Mouse (Mus musculus) Muller cell, postnatal 12 days (primary cell): ENCODE data around the gene Bhlhe40.
A peak's percentile ranks its signal among the peaks of the same experiment; 100 is the strongest.

Source experiments
- DNase-seq: peaks from one replicate; pipeline ENCODE4 v3.0.0-alpha.2; 2015; ENCODE audit errors: inconsistent ontology term

The Bhlhe40 gene

DNA sequence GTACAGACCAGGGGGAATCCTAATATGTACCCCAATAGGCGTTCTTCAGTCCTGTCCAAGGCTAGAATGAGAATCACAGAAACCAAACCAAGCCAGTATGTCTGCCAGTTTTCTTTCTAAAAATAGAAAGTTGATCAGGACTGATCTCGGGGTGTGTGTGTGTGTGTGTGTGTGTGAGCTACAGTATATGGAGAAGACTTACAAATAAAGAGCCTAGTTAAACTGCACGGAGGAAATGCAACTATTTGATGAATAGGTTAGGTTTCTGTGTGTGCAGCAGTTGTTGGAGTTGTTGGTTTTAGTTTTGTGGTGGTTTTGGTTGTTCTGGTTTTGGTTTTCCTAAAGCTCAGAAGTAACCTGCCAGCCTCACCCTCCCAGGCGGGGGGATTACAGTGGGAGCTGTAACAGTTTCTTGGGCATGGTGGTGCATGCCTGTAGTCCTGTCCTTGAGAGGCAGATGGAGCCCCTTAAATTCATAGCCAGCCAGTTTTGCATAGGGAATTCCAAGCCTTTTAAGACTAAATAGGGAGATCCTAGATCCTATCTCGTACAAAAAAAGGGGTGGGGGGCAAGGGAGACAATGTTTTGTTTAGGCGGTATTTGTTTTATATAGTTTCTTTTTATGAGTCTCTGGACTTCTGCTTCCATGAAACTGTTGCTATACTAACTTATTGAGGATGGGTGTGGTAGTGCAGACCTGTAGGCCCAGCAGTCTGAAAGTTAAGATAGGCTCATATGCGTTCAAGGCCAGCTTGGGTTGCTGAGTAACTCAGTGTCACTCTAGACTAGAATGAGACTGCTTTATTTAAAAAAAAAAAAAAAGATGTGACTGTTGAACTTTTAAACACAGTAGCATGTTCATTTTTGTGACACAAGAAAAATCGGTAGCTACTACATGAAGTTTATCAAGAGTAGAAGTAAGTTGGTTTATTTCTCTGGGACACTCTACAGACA lies 3.1 kb downstream of the Bhlhe40 start:
- DNase-seq, result no peak

DNA sequence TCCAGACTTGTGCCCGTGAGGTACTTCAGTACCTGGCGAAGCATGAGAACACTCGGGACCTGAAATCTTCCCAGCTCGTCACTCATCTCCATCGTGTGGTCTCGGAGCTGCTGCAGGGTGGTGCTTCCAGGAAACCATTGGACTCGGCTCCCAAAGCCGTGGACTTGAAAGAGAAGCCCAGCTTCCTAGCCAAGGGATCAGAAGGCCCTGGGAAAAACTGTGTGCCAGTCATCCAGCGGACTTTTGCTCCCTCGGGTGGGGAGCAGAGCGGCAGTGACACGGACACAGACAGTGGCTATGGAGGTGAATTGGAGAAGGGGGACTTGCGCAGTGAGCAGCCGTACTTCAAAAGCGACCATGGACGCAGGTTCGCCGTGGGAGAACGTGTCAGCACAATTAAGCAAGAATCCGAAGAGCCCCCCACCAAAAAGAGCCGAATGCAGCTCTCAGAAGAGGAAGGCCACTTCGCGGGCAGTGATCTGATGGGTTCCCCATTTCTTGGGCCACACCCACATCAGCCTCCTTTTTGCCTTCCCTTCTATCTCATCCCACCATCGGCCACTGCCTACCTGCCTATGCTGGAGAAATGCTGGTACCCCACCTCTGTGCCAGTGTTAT lies 4.2 kb downstream of the Bhlhe40 start:
- DNase-seq, result no peak

DNA sequence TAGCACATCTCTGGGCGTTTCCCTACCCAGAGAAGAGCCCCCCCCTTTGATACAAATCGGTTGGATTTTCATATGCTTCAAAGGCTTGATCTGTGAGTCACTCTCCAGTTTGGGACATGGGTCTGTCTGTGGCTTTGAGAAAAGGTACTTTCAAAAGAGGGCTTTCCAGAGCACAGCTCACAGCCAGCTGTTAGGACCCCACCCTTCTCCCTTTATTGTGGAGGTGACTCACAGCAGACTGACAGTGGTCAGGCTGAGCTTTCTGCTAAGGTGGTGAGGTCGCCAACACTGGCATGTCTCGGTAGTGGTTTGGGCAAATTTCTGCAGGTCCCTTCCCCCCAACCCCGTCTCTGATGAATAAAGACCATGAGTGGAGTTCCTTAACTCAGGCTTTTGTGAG lies 5.2 kb downstream of the Bhlhe40 start:
- peak; percentile 78 for DNase-seq

DNA sequence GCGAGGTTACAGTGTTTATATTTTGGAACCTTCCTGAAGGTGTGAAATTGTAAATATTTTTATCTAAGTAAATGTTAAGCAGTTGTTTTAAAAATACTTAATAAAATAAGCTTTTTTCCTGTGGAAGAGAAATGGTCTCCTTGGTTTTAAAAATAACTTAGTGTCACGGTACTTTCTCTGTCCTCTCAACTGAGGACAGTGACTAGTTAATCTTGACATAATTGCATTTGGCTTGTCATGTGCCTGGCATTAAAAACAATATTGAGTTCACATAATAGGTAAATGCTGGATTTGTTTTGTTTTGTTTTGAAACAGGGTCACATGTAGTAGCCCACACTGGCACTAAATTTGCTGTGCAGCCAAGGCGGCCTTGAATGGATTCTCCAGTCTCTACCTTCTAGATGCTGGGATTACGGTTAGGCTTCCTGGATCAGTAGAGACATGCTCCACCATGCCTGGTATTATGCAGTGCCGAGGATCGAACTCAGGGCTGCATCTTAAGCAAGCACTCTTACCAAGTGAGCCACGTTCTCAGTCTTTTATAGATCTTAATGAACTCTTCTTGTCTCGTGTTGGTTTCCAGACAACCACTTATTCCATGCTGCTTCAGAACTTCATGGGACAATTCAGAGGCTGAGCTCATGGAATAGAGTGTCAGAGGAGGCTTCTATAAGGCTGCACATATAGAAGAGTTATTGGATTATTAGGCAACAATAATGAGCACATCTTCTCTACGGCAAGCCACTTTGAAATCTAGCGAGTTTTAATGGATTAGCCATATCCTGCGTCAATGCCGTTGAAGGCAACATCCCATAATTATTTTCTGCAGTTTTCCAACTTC lies 6.4 kb downstream of the Bhlhe40 start:
- no peak for DNase-seq

DNA sequence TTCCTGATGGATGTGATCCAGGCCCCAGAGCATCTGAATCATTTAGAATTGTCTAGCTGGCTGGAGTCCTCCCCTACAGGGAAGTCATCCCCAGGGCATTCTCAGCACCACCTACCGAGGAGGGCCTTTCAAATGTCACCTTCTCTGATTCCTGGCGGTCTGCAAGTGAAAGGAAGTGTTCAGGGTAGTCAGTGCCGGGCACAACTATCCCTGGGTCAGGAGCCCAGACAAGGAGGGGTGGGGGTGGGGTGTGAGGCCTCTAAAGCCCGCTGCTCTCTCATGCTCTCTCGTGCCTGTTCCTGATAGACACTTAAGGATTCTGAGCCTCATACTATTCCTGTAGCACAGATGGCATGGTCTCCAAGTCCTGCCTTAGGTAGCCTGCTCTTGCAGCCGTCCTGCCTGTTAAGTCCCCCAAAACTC lies 7.2 kb downstream of the Bhlhe40 start:
- DNase-seq, result peak; percentile 67

DNA sequence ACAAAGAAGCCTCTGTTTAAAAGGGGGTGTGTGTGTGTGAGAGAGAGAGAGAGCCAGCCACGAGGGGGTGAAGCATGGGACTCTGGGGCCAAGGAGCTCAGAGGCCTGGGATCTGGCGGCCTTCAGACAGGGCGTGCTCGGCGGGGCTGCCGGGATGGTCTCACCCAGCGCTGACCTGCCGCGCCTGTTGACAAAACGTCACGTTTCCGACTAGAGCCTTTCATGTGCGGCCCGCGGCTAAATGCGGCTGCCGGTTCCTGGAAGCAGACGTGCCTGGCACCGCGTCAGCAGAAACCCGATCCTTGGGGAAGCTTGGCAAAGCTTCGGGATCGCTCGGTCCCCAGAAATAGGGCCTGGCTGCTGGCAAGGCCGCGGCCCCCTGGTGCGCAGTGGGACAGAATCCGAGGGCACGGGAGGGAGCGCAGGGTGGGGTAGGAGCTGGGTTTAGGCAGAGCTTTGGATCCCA lies 7.9 kb downstream of the Bhlhe40 start:
- DNase-seq, result peak; percentile 96

DNA sequence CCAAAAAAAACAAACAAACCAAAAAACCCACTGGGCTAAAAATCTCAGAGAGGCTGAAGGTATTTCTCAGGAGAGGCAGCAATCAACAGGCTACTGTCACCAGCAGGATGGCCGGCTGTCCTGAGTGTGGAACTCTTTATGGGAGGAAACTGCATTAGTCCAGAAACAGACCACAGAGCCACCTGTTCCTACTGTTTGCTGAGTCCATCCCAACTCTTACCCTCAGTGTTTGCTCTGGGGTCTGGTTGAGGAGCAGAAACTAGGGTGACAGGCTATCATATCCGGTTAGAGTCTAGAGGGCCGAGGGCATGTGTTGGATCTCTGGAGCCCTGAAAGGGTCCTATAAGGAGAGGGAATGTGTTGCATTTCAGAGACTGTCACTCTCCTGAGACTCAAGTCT lies 9.8 kb downstream of the Bhlhe40 start:
- DNase-seq, result no peak

DNA sequence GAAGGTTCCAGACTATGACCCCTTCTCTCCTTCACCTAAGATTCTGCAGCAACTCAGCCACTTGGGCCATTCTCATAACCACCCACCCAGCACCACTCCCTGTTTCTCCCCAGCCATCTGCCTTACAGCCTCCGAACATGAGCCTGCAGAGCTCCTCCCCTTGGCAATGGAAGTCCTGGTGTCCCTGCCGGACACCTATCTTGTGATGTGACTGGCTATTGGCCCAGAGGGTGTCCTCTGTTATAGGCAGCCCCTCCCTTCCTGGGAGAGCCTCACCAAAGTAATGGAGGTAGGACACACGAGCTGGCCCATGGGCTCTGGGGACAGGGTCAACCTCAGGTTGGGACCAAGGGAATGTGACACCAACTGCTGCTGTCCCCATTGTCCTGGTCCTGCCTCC lies 10.4 kb downstream of the Bhlhe40 start:
- no peak for DNase-seq

DNA sequence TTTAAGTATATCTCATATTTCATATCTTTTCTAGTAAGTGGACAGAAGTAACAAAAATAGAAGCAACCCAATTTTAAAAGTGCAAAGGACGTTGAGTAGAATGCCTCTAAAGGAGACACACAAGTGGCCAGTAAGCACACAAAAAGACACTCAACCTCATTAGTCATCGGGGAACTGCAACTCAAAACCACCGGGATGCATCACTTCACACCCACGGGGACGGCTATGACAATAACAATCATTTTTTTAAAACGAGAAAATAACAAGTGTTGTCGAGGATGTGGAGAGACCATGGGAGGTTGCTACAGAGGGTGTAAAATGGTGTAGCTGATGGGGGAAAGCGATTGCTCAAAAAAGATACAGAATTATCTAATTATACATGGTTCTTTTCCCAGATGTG lies 11.7 kb downstream of the Bhlhe40 start:
- DNase-seq, result no peak

DNA sequence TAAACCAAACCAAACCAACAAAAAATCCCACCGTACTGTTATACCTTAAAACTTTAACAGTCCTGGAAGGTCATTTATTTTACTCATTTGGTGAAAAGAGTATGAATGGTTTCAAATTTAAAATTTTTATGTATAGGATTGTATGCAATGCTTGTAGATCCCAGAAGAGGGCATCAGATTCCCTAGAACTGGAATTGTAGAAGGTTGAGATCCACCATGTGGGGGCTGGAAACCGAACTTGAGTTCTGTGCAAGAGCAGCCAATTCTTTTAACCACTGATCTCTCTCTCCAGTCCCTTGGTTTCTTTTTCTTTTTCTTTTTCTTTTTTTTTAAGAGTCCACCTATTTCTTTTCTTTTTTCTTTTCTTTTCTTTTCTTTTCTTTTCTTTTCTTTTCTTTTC lies 13.8 kb downstream of the Bhlhe40 start:
- no peak for DNase-seq

DNA sequence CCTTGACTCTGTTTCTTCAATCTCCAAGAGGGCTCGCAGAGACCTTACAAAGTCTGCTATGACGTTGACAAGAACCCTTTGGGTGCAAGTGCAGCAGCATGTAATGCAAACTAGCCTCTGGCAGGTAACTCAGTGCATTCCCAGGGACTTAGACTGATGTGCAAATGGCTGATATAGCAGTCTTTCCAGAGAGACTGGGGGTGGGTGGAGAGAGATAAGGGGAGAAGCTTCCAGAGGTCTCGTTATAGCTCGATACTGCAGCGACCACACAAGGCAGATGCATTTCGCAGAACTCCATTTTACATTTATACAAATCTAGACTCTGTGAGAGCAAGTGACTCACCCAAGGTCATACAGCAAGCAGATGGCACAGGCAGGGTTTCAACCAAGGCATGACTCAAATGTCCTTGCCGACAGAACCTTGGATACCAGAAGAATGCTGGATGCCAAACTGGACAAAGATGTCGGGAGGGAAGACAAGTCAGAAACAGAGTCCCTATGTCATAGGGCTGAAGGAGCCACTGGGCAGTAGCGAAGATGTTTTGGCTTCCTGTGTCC lies 16.4 kb downstream of the Bhlhe40 start:
- no peak for DNase-seq

DNA sequence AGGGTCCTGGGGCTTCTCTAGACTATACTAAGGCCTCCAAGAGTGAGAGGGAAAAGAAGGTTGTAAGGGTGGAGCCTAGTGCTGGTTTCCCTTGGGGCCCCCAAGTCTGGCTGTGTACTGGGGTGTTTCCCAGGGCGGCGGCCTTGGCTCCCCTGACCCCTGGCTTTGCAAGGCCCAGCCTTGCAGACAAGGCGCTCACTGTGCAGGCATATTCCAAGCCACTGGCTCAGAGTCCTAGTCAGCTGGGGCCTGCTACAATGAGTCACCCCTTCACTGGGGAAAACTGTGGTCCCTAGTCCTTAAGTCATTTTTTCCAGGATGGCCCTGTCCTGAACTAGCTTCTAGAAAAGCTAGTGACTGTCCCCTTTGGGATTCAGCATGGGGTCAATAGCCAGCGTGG lies 17.3 kb downstream of the Bhlhe40 start:
- DNase-seq, result no peak

DNA sequence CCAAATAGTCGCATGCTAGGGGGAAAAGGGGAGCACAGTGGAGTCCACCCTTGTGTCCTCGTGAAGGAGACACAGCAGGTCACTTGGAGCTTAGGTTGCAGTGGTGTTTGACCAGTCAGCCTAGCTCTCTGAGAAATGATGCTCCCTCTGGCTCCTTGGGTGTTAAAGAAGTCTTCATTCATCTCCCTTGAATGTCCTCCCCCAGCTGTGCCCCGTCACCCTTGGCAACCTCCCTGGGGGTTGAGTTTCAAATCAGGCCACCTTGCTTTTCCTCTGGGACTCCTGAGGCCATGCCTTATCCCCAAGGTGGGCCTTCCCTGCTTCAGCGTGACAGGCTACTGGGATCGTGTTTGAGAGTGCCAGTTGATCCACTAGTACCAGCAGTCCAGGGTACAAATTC lies 17.8 kb downstream of the Bhlhe40 start:
- no peak for DNase-seq

DNA sequence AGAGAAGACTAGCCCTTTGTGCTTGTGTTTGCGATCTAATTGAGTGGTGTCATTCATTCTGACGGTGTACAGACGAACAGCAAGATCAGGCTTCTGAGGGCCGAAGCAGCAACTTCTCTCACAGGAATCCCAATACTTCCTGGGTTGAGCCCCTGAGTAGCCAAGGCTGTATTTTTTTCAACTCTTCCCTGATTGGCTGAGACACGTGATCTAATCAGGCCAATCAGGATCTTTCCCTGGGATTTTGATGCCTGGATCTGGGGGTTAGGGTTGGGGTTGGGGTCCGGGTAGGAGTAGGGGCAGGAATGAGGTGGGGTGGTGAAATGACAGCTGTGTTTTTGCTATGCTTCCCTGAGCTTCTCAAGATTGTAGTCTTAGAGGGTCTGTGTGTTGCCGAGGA lies 20.1 kb downstream of the Bhlhe40 start:
- no peak for DNase-seq

DNA sequence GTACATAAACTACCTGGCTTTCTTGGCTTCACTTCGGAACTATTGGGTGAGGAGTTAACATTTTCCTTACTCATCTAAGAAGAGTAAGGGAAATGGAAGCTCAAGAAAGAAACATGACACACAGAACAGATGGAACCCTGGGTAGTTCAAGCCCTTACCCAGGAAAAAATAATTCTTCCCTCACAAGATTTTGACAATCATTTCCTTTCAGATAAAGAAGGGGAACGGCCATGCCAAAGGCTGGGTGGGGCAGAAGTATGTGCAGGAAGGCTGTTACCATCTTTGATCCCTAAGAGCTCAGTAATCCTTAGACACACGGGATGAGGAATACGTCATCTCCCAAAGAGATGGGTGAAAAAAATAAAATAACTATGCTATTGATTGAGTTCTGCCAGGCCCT lies 20.7 kb downstream of the Bhlhe40 start:
- DNase-seq, result no peak

DNA sequence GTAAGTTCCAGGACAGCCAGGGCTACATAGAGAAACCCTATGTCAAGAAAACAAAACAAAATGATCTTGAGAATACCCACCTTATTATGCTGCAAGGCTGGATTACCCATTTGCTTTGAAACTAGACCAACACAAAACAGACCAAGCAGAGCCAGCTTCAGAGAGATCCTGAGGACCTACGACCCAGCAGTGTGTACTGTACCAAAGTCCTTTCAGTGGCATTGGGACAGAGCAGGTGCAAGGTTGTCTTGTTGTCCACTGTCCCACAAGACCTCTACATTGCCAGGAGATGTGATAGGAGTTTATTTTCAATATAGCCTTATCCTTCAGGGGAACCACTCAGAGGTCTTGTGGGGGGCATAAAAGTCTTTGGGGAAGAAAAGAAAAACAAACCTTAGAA lies 22.7 kb downstream of the Bhlhe40 start:
- no peak for DNase-seq

DNA sequence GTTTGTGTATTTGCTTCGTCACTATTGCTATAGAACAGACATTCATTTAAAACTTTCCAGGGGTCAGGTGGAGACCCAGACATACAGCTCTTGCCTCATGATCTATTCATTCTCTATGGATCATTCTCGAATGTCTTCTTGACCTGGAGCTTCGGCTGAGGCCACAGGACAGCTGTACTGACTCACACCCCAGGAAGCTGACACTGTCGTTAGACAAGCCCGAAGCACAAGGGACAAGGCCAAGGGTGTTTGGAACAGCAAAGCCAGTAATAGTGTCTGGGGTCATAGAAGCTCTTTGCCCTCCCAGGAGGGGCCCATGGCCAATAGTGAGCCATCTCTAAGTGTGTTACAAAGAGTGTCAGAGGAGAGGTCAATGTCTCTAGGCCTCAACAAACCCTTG lies 24.0 kb downstream of the Bhlhe40 start:
- no peak for DNase-seq

DNA sequence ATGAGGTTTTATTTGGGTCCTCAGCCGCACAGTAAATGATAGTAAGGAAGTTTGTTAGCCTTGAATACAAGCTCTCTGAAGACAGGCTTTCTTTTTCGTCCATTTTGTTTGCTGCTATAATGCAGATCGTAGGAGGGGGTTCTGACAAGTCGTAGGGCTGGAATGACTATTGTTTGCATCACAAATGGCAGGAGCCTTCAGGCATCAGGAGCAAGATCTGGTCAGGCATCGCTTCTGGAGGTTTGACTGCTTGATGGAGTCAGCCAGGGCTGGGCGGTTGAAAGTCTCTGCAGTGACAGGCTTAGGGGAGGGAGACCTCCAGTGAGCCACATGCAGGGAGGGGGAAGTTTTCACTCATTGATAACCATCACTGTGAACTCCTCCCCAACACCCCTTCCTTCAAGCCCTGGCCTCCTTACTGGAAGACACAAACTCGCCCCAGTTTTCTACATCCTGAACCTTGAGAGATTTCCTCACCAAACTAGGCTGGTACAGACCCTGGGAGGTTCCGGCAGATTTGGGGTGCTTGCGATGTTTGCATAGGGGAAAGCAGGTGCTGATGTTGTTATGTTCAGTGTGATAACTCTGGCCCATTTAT lies 25.4 kb downstream of the Bhlhe40 start:
- DNase-seq, result no peak

DNA sequence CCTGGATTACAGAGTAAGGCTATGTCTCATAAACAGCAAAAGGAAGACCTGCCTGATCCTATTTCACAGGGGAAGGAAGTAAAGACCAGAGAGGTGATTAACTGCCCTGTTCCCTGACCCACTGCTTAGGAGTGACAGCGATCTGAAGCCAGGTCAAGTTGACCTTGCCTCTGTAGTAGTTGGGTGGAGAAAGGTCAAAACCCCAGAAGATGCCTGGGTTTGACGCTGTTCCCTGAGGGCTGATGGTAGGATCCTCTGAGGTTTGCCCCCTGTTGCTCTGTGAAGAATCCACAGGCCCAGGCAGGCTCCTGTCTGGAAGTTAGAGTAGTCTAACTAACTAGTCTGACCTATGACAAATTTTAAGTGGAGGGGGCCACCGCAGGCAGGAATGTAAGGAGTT lies 26.5 kb downstream of the Bhlhe40 start:
- DNase-seq, result no peak

DNA sequence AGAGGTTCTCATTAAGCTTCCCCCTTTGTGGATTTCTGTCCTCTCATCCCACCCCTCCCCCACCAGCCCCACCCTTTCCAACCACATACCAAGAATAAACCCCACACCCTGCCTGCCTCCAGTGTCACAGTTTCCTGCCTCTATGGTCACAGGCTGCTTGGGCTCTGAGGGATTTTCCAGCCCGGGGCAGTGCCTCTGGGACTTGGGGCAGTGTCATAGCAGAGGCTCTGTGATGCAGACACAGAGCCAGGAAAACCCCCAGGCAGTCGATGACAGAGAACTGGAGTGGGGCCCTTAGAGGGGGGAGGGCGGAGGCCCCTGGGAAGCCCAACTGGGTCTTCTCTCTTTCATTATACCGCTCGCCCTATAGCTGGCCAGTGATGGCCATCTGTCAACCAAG lies 27.9 kb downstream of the Bhlhe40 start:
- no peak for DNase-seq

DNA sequence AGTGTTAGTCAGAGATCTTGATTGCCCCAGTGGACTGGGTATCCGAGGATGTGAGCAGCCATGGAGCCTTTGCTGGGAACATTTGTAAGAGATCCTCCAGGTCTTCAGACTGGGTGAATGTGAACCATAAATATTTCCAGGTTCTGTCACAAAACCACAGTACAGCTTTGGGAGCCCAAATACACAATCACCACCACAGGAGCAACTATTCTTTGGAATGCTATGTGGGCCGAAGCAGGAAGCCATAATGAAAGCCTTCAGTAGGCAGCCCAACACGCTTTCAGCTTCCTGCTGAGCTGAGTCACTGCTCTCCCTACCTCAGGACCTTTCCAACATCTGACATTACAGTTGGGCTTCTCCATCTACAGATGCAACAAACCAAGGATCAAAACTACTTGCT lies 32.6 kb downstream of the Bhlhe40 start:
- DNase-seq, result peak; percentile 54
